9 mouse cellular contexts compared by ENCODE assay signal in genomic region chr4:155279926-155280767, GRCm38 (mm10). TPM values are rescaled to one million over a fixed set of nuclear protein-coding genes. Genes with fewer than 3 reads are reported as not detected.
DNase-seq lines count a peak whose midpoint lies in the region; ATAC-seq and TF ChIP-seq lines count a peak whose summit lies in the region.
"Had no signal": no experiment of that assay in that cellular context is flagged by ENCODE, and none has a peak within 500 bp of the region (broad histone marks: within the 10 kb centered on the region; RNA-seq: fewer than 3 reads in every experiment).

No protein-coding gene starts in this region.

- H3K36me3 ChIP-seq in forebrain, embryonic 16.5 days (ENCODE audit: control insufficient read depth, insufficient read depth) = 0 out of 2 replicates have a peak, but pooled peaks cover 2% of the 10 kb centered on the region
- peaks cover 3% of the 10 kb centered on the region; the same call in 1 of the 2 replicates for H3K36me3 ChIP-seq in forebrain, postnatal 0 days (ENCODE audit: insufficient read depth)
- 0 out of 2 replicates have a peak, but pooled peaks cover 7% of the 10 kb centered on the region for H3K36me3 ChIP-seq in midbrain, embryonic 14.5 days (ENCODE audit: control insufficient read depth, insufficient read depth, low read length)
- peaks cover 11% of the 10 kb centered on the region; the same call in 1 of the 2 replicates for H3K36me3 ChIP-seq in midbrain, postnatal 0 days (ENCODE audit: insufficient read depth, low read length)
- H3K36me3 ChIP-seq in intestine, embryonic 16.5 days (ENCODE audit: control insufficient read depth, insufficient read depth, low read length) = no peaks in the 10 kb centered on the region
- H3K36me3 ChIP-seq in small intestine, adult 2 months (ENCODE audit: control insufficient read depth, insufficient read depth, low read length) = peaks cover 8% of the 10 kb centered on the region
- H3K36me3 ChIP-seq: neural tube, embryonic 12.5 days had no signal

- H3K4me3 ChIP-seq in forebrain, embryonic 16.5 days (replicated peaks; ENCODE audit: low read length) = no peak overlapping the region
- no peak overlapping the region for H3K4me3 ChIP-seq in forebrain, postnatal 0 days (ENCODE audit: low read depth, low read length)
- no peak overlapping the region for H3K4me3 ChIP-seq in midbrain, embryonic 14.5 days (replicated peaks; ENCODE audit: low read depth, low read length)
- no peak overlapping the region for H3K4me3 ChIP-seq in midbrain, postnatal 0 days (ENCODE audit: low read depth, low read length)
- H3K4me3 ChIP-seq in intestine, embryonic 16.5 days (ENCODE audit: low read length) = no peak overlapping the region
- peak overlapping the region; percentile 23 for H3K4me3 ChIP-seq in small intestine, adult 2 months (ENCODE audit: low read depth, low read length)
- H3K4me3 ChIP-seq: neural tube, embryonic 12.5 days had no signal

- no peak for TF ChIP-seq POLR2A in small intestine, adult 2 months (IDR thresholded peaks at IDR 0.05; ENCODE audit: low read depth, low read length)

- no peaks in the 10 kb centered on the region for H3K9me3 ChIP-seq in forebrain, embryonic 16.5 days (ENCODE audit: control insufficient read depth, low read length)
- no peaks in the 10 kb centered on the region for H3K9me3 ChIP-seq in forebrain, postnatal 0 days (ENCODE audit: low read length)
- no peaks in the 10 kb centered on the region for H3K9me3 ChIP-seq in midbrain, embryonic 14.5 days (ENCODE audit: control insufficient read depth, low read length)
- no peaks in the 10 kb centered on the region for H3K9me3 ChIP-seq in midbrain, postnatal 0 days (ENCODE audit: low read length)
- no peaks in the 10 kb centered on the region for H3K9me3 ChIP-seq in intestine, embryonic 16.5 days (ENCODE audit: control insufficient read depth, low read length)
- H3K9me3 ChIP-seq: neural tube, embryonic 12.5 days had no signal

- H3K27me3 ChIP-seq in forebrain, embryonic 16.5 days (replicated peaks; ENCODE audit: control insufficient read depth, insufficient read depth, low read length) = no peaks in the 10 kb centered on the region
- no peaks in the 10 kb centered on the region for H3K27me3 ChIP-seq in forebrain, postnatal 0 days (ENCODE audit: insufficient read depth, low read length)
- H3K27me3 ChIP-seq in midbrain, embryonic 14.5 days (ENCODE audit: control insufficient read depth, insufficient read depth, low read length) = no peaks in the 10 kb centered on the region
- no peaks in the 10 kb centered on the region for H3K27me3 ChIP-seq in midbrain, postnatal 0 days (ENCODE audit: insufficient read depth, low read length)
- H3K27me3 ChIP-seq in intestine, embryonic 16.5 days (replicated peaks; ENCODE audit: control insufficient read depth, insufficient read depth, low read length) = no peaks in the 10 kb centered on the region
- no peaks in the 10 kb centered on the region for H3K27me3 ChIP-seq in small intestine, adult 2 months (ENCODE audit: control insufficient read depth, insufficient read depth, low read length)
- H3K27me3 ChIP-seq: neural tube, embryonic 12.5 days had no signal

- H3K27ac ChIP-seq in forebrain, embryonic 16.5 days (ENCODE audit: low read length) = no peak overlapping the region
- H3K27ac ChIP-seq in forebrain, postnatal 0 days (ENCODE audit: low read depth, low read length) = no peak overlapping the region
- no peak overlapping the region for H3K27ac ChIP-seq in midbrain, embryonic 14.5 days (replicated peaks; ENCODE audit: low read depth, low read length)
- H3K27ac ChIP-seq in midbrain, postnatal 0 days (ENCODE audit: low read depth, low read length) = no peak overlapping the region
- no peak overlapping the region for H3K27ac ChIP-seq in intestine, embryonic 16.5 days (ENCODE audit: low read length)
- peak overlapping the region; percentile 46 for H3K27ac ChIP-seq in small intestine, adult 2 months (ENCODE audit: insufficient read depth, low read depth, low read length)
- H3K27ac ChIP-seq: neural tube, embryonic 12.5 days had no signal

- 59% methylated on average over 16 of the region's 16 CpGs for WGBS in forebrain, embryonic 16.5 days
- 62% methylated on average over 16 of the region's 16 CpGs for WGBS in forebrain, postnatal 0 days
- 73% methylated on average over 16 of the region's 16 CpGs for WGBS in midbrain, embryonic 14.5 days
- 74% methylated on average over 16 of the region's 16 CpGs for WGBS in midbrain, postnatal 0 days
- WGBS in intestine, embryonic 16.5 days = 54% methylated on average over 16 of the region's 16 CpGs
- 22% methylated on average over 16 of the region's 16 CpGs for WGBS in small intestine, adult 2 months

- no peak for DNase-seq in forebrain, postnatal 0 days
- DNase-seq in midbrain, embryonic 14.5 days = peak; percentile 52
- no peak for DNase-seq in midbrain, postnatal 0 days (ENCODE audit: low spot score)
- DNase-seq in thymus, postnatal 0 days (ENCODE audit: low spot score) = no peak

- H3K9ac ChIP-seq in forebrain, embryonic 16.5 days (replicated peaks; ENCODE audit: low read depth, low read length) = no peak overlapping the region
- H3K9ac ChIP-seq in forebrain, postnatal 0 days = no peak overlapping the region
- no peak overlapping the region for H3K9ac ChIP-seq in midbrain, embryonic 14.5 days (replicated peaks; ENCODE audit: low read length)
- H3K9ac ChIP-seq in midbrain, postnatal 0 days (replicated peaks; ENCODE audit: low read length, poor library complexity, severe bottlenecking) = no peak overlapping the region
- H3K9ac ChIP-seq in intestine, embryonic 16.5 days (ENCODE audit: low read depth, low read length) = no peak overlapping the region
- H3K9ac ChIP-seq: neural tube, embryonic 12.5 days had no signal

- ATAC-seq in forebrain, embryonic 16.5 days = peak; percentile 27; the same call in 1 of the 2 replicates
- no peak for ATAC-seq in forebrain, postnatal 0 days
- 0 out of 2 replicates have a peak, but pooled peaks have one; percentile 8 for ATAC-seq in midbrain, embryonic 14.5 days (ENCODE audit: low FRiP score, low TSS enrichment)
- ATAC-seq in midbrain, postnatal 0 days (ENCODE audit: low FRiP score) = no peak
- peak; percentile 78 for ATAC-seq in intestine, embryonic 16.5 days
- no peak for ATAC-seq in activated CD4-positive, CD25-positive, alpha-beta regulatory T cell, adult 4 months

- TF ChIP-seq CTCF in forebrain, postnatal 0 days (IDR thresholded peaks at IDR 0.05; ENCODE audit: low read depth) = no peak
- TF ChIP-seq CTCF in midbrain, postnatal 0 days (IDR thresholded peaks at IDR 0.05) = no peak
- no peak for TF ChIP-seq CTCF in small intestine, adult 2 months (IDR thresholded peaks at IDR 0.05; ENCODE audit: extremely low read depth, insufficient read length, insufficient replicate concordance, low read depth, low read length)

- H3K4me2 ChIP-seq in forebrain, embryonic 16.5 days (ENCODE audit: low read length) = no peak overlapping the region
- no peak overlapping the region for H3K4me2 ChIP-seq in forebrain, postnatal 0 days (ENCODE audit: low read depth)
- no peak overlapping the region for H3K4me2 ChIP-seq in midbrain, embryonic 14.5 days (ENCODE audit: low read length)
- H3K4me2 ChIP-seq in midbrain, postnatal 0 days (ENCODE audit: low read depth, low read length, poor library complexity, severe bottlenecking) = no peak overlapping the region
- no peak overlapping the region for H3K4me2 ChIP-seq in intestine, embryonic 16.5 days (ENCODE audit: low read depth, low read length)
- H3K4me2 ChIP-seq: neural tube, embryonic 12.5 days had no signal

- H3K4me1 ChIP-seq in forebrain, embryonic 16.5 days (replicated peaks; ENCODE audit: control insufficient read depth, insufficient read depth, low read length) = peaks cover 23% of the 10 kb centered on the region
- peaks cover 8% of the 10 kb centered on the region for H3K4me1 ChIP-seq in forebrain, postnatal 0 days (ENCODE audit: insufficient read depth)
- H3K4me1 ChIP-seq in midbrain, embryonic 14.5 days (ENCODE audit: control insufficient read depth, insufficient read depth, low read length) = no peaks in the 10 kb centered on the region
- no peaks in the 10 kb centered on the region for H3K4me1 ChIP-seq in midbrain, postnatal 0 days (ENCODE audit: insufficient read depth, low read length)
- peaks cover 33% of the 10 kb centered on the region for H3K4me1 ChIP-seq in intestine, embryonic 16.5 days (ENCODE audit: control insufficient read depth, insufficient read depth, low read length)
- peaks cover 17% of the 10 kb centered on the region for H3K4me1 ChIP-seq in small intestine, adult 2 months (ENCODE audit: control insufficient read depth, insufficient read depth, insufficient read length, low read length)

RNA-seq across cellular contexts. Expression of gene Faap20, which starts 30.5 kb away (rescaled TPM):
- polyA plus RNA-seq in forebrain, embryonic 16.5 days (2015; fragmentation: Nextera tagmentation; extraction: Ambion mirVana) = 79.4 and 84.0 TPM in 2 replicates
- total RNA-seq in forebrain, postnatal 0 days (2014; rRNA removed) = 48.7 and 51.8 TPM in 2 replicates
- 59.9 and 60.7 TPM in 2 replicates for polyA plus RNA-seq in forebrain, postnatal 0 days (2015; fragmentation: Nextera tagmentation; extraction: Ambion mirVana)
- polyA plus RNA-seq in midbrain, embryonic 14.5 days (2014; fragmentation: Nextera tagmentation; extraction: Ambion mirVana) = 74.1 and 85.6 TPM in 2 replicates
- 39.5 and 48.7 TPM in 2 replicates for total RNA-seq in midbrain, postnatal 0 days (2014; rRNA removed)
- 56.6 and 57.1 TPM in 2 replicates for polyA plus RNA-seq in midbrain, postnatal 0 days (2015; fragmentation: Nextera tagmentation; extraction: Ambion mirVana)
- 60.3 and 70.4 TPM in 2 replicates for polyA plus RNA-seq in intestine, embryonic 16.5 days (2015; fragmentation: Nextera tagmentation; extraction: Ambion mirVana)
- 22.5 and 52.0 TPM in 2 replicates for polyA plus RNA-seq in small intestine, adult 2 months (2012; rRNA removed)
- 10 to 100 TPM; 45.1 to 54.9 TPM for polyA plus RNA-seq in activated CD4-positive, CD25-positive, alpha-beta regulatory T cell, adult 4 months (2017; shearing (Covaris generic))
- polyA plus RNA-seq in thymus, postnatal 0 days (2015; fragmentation: Nextera tagmentation; extraction: Ambion mirVana) = 67.9 and 71.3 TPM in 2 replicates

RNA-seq across cellular contexts. Expression of gene Ski, which starts 57.8 kb away (rescaled TPM):
- polyA plus RNA-seq in forebrain, embryonic 16.5 days (2015; fragmentation: Nextera tagmentation; extraction: Ambion mirVana) = 15.8 and 16.0 TPM in 2 replicates
- total RNA-seq in forebrain, postnatal 0 days (2014; rRNA removed) = 66.9 and 68.7 TPM in 2 replicates
- 11.7 and 12.2 TPM in 2 replicates for polyA plus RNA-seq in forebrain, postnatal 0 days (2015; fragmentation: Nextera tagmentation; extraction: Ambion mirVana)
- polyA plus RNA-seq in midbrain, embryonic 14.5 days (2014; fragmentation: Nextera tagmentation; extraction: Ambion mirVana) = 14.3 and 15.4 TPM in 2 replicates
- total RNA-seq in midbrain, postnatal 0 days (2014; rRNA removed) = 59.8 and 63.1 TPM in 2 replicates
- 7.1 and 8.4 TPM in 2 replicates for polyA plus RNA-seq in midbrain, postnatal 0 days (2015; fragmentation: Nextera tagmentation; extraction: Ambion mirVana)
- 11.4 and 11.7 TPM in 2 replicates for polyA plus RNA-seq in intestine, embryonic 16.5 days (2015; fragmentation: Nextera tagmentation; extraction: Ambion mirVana)
- 27.8 and 48.0 TPM in 2 replicates for polyA plus RNA-seq in small intestine, adult 2 months (2012; rRNA removed)
- polyA plus RNA-seq in activated CD4-positive, CD25-positive, alpha-beta regulatory T cell, adult 4 months (2017; shearing (Covaris generic)) = 10 to 100 TPM; 24.7 to 25.0 TPM
- polyA plus RNA-seq in thymus, postnatal 0 days (2015; fragmentation: Nextera tagmentation; extraction: Ambion mirVana) = 8.1 and 9.3 TPM in 2 replicates

Comparison
In these comparisons a context has a peak if more than half of its experiments do, and no peak if none do; other contexts are left out.
1. ATAC-seq: peak in forebrain, embryonic 16.5 days (single experiment), midbrain, embryonic 14.5 days (single experiment) and intestine, embryonic 16.5 days (single experiment); none in forebrain, postnatal 0 days (single experiment), midbrain, postnatal 0 days (single experiment) and activated CD4-positive, CD25-positive, alpha-beta regulatory T cell, adult 4 months (single experiment).